In genomic region chr1:148699854-148700598, GRCm38 (mm10) we compare ENCODE assay signal across 28 mouse cellular contexts.
DNase-seq lines count a peak whose midpoint lies in the region; ATAC-seq lines count a peak whose summit lies in the region.
"Had no signal": no experiment of that assay in that cellular context is flagged by ENCODE, and none has a peak within 500 bp of the region (broad histone marks: within the 10 kb centered on the region; RNA-seq: fewer than 3 reads in every experiment).

No protein-coding gene starts in this region.

- H3K4me1 ChIP-seq in forebrain, embryonic 15.5 days: no peaks in the 10 kb centered on the region
- H3K4me1 ChIP-seq in forebrain, embryonic 12.5 days: peaks cover 7% of the 10 kb centered on the region; the same call in 1 of the 2 replicates
- H3K4me1 ChIP-seq in midbrain, embryonic 12.5 days: peaks cover 7% of the 10 kb centered on the region; the same call in 1 of the 2 replicates
- peaks cover 7% of the 10 kb centered on the region; the same call in 1 of the 2 replicates for H3K4me1 ChIP-seq in midbrain, embryonic 10.5 days
- H3K4me1 ChIP-seq: embryonic facial prominence, embryonic 15.5 days; heart, embryonic 13.5 days; hindbrain, embryonic 12.5 days; limb, embryonic 10.5 days; limb, embryonic 15.5 days; liver, embryonic 13.5 days had no signal

- no peaks in the 10 kb centered on the region for H3K36me3 ChIP-seq in forebrain, embryonic 15.5 days
- H3K36me3 ChIP-seq in forebrain, embryonic 12.5 days (replicated peaks): no peaks in the 10 kb centered on the region
- H3K36me3 ChIP-seq in midbrain, embryonic 12.5 days: no peaks in the 10 kb centered on the region
- no peaks in the 10 kb centered on the region for H3K36me3 ChIP-seq in midbrain, embryonic 10.5 days
- H3K36me3 ChIP-seq: embryonic facial prominence, embryonic 15.5 days; heart, embryonic 13.5 days; hindbrain, embryonic 12.5 days; limb, embryonic 10.5 days; limb, embryonic 15.5 days; liver, embryonic 13.5 days had no signal

- H3K27ac ChIP-seq in forebrain, embryonic 15.5 days (replicated peaks): no peak overlapping the region
- H3K27ac ChIP-seq in forebrain, embryonic 12.5 days: no peak overlapping the region
- no peak overlapping the region for H3K27ac ChIP-seq in midbrain, embryonic 12.5 days (replicated peaks)
- H3K27ac ChIP-seq in midbrain, embryonic 10.5 days (replicated peaks): no peak overlapping the region
- H3K27ac ChIP-seq: embryonic facial prominence, embryonic 15.5 days; heart, adult 2 months; heart, embryonic 13.5 days; hindbrain, embryonic 12.5 days; limb, embryonic 10.5 days; limb, embryonic 15.5 days; liver, embryonic 13.5 days; macrophage had no signal

- ATAC-seq in forebrain, embryonic 15.5 days (replicated peaks): 0 out of 2 replicates have a peak, but pooled peaks have one; percentile 29
- no peak; the same call in 1 of the 2 replicates for ATAC-seq in forebrain, embryonic 12.5 days (ENCODE audit: low FRiP score)
- ATAC-seq in midbrain, embryonic 12.5 days (ENCODE audit: low FRiP score, low read depth): 0 out of 2 replicates have a peak, but pooled peaks have one; percentile 49
- ATAC-seq: intestine, postnatal 0 days; lung, postnatal 0 days had no signal

- H3K27me3 ChIP-seq in forebrain, embryonic 15.5 days: no peaks in the 10 kb centered on the region
- no peaks in the 10 kb centered on the region for H3K27me3 ChIP-seq in forebrain, embryonic 12.5 days
- H3K27me3 ChIP-seq in midbrain, embryonic 12.5 days: no peaks in the 10 kb centered on the region
- no peaks in the 10 kb centered on the region for H3K27me3 ChIP-seq in midbrain, embryonic 10.5 days (ENCODE audit: low read depth, poor library complexity, severe bottlenecking)
- H3K27me3 ChIP-seq: CH12.LX; embryonic facial prominence, embryonic 15.5 days; heart, embryonic 13.5 days; hindbrain, embryonic 12.5 days; limb, embryonic 15.5 days; liver, embryonic 13.5 days had no signal

- H3K4me3 ChIP-seq in forebrain, embryonic 15.5 days: no peak overlapping the region
- no peak overlapping the region for H3K4me3 ChIP-seq in forebrain, embryonic 12.5 days (replicated peaks)
- no peak overlapping the region for H3K4me3 ChIP-seq in midbrain, embryonic 12.5 days
- no peak overlapping the region for H3K4me3 ChIP-seq in midbrain, embryonic 10.5 days
- H3K4me3 ChIP-seq: embryonic facial prominence, embryonic 15.5 days; heart, adult 2 months; heart, embryonic 13.5 days; hindbrain, embryonic 12.5 days; limb, embryonic 10.5 days; limb, embryonic 15.5 days; liver, embryonic 13.5 days had no signal

- no peak overlapping the region for H3K9ac ChIP-seq in forebrain, embryonic 15.5 days (replicated peaks)
- H3K9ac ChIP-seq in forebrain, embryonic 12.5 days: no peak overlapping the region
- H3K9ac ChIP-seq in midbrain, embryonic 12.5 days (replicated peaks): no peak overlapping the region
- H3K9ac ChIP-seq: embryonic facial prominence, embryonic 15.5 days; heart, embryonic 13.5 days; hindbrain, embryonic 12.5 days; limb, embryonic 15.5 days; liver, embryonic 13.5 days had no signal

- peak; percentile 6 for DNase-seq in embryo, embryonic 10.5 days (ENCODE audit: low spot score)
- DNase-seq in embryo, embryonic 11 days: no peak
- DNase-seq in midbrain, embryonic 10.5 days (ENCODE audit: low spot score): no peak
- DNase-seq in retina, postnatal 1 day: peak; percentile 74
- no peak for DNase-seq in heart, adult 9 months (ENCODE audit: low spot score in 2 of 2)
- DNase-seq: adrenal gland, adult 8-10 months; cerebellum, adult 11 months; cerebellum, adult 9-10 months; cerebellum, postnatal 36 days; heart, adult 2 months; heart, postnatal 10 days; kidney, adult 9 months; kidney, postnatal 10 days; layer of hippocampus, adult 9-11 months; liver, embryonic 13.5 days; lung, adult 18-20 months had no signal

- 12% methylated on average over 2 of the region's 2 CpGs for WGBS in forebrain, embryonic 15.5 days
- 21% methylated on average over 2 of the region's 2 CpGs for WGBS in forebrain, embryonic 12.5 days
- WGBS in midbrain, embryonic 12.5 days: 51% methylated on average over 2 of the region's 2 CpGs
- WGBS in midbrain, embryonic 10.5 days: 57% methylated on average over 2 of the region's 2 CpGs

- H3K4me2 ChIP-seq in forebrain, embryonic 15.5 days (replicated peaks): no peak overlapping the region
- no peak overlapping the region for H3K4me2 ChIP-seq in forebrain, embryonic 12.5 days
- no peak overlapping the region for H3K4me2 ChIP-seq in midbrain, embryonic 12.5 days (replicated peaks)
- H3K4me2 ChIP-seq: embryonic facial prominence, embryonic 15.5 days; heart, embryonic 13.5 days; hindbrain, embryonic 12.5 days; limb, embryonic 15.5 days; liver, embryonic 13.5 days had no signal

- no peaks in the 10 kb centered on the region for H3K9me3 ChIP-seq in forebrain, embryonic 15.5 days
- H3K9me3 ChIP-seq in forebrain, embryonic 12.5 days: no peaks in the 10 kb centered on the region
- no peaks in the 10 kb centered on the region for H3K9me3 ChIP-seq in midbrain, embryonic 12.5 days
- no peaks in the 10 kb centered on the region for H3K9me3 ChIP-seq in midbrain, embryonic 10.5 days (replicated peaks)
- H3K9me3 ChIP-seq: embryonic facial prominence, embryonic 15.5 days; heart, embryonic 13.5 days; hindbrain, embryonic 12.5 days; limb, embryonic 10.5 days; limb, embryonic 15.5 days; liver, embryonic 13.5 days had no signal

Comparison
In these comparisons a context has a peak if more than half of its experiments do, and no peak if none do; other contexts are left out.
1. DNase-seq: peak in embryo, embryonic 10.5 days (single experiment) and retina, postnatal 1 day (single experiment); none in embryo, embryonic 11 days (single experiment), midbrain, embryonic 10.5 days (single experiment) and heart, adult 9 months (0 of 2).